Mouse (Mus musculus) bone marrow, adult 2 months (tissue): ENCODE data around the gene Tmem45a2. TPM values are rescaled to one million over a fixed set of nuclear protein-coding genes. Genes with fewer than 3 reads are reported as not detected.

Experiments
- H3K27ac ChIP-seq: fragments of 200-500 bp; 2 replicates; pipeline ENCODE4 v1.5.1; 2012; ENCODE audit warnings: low read depth, mild to moderate bottlenecking, control low read depth, inconsistent platforms, low read length; ENCODE audit not compliant: control insufficient read depth, poor library complexity, insufficient read depth
- H3K4me1 ChIP-seq: fragments of 200-500 bp; 2 replicates; pipeline ENCODE4 v1.6.1; 2011; ENCODE audit warnings: low read length; ENCODE audit not compliant: control insufficient read depth, insufficient read depth
- H3K4me3 ChIP-seq: fragments of 200-500 bp; replicated peaks from 2 replicates; pipeline ENCODE3; 2011; ENCODE audit warnings: mild to moderate bottlenecking, low read depth, low read length, control low read depth; ENCODE audit not compliant: control insufficient read depth
- CTCF ChIP-seq: fragments of 200-500 bp; IDR thresholded peaks from 2 replicates; pipeline ENCODE4 v1.5.1; 2011; ENCODE audit warnings: low read length, control low read depth; ENCODE audit not compliant: control insufficient read depth, insufficient read depth
- POLR2A ChIP-seq: fragments of 200-500 bp; IDR thresholded peaks from 2 replicates; pipeline ENCODE4 v1.6.1; 2011; ENCODE audit warnings: low read depth, mild to moderate bottlenecking, control low read depth, low read length, borderline replicate concordance; ENCODE audit not compliant: control insufficient read depth
- WGBS: fragments of 180-500 bp; shearing (Covaris S2); methylation state at CpG from one replicate; pipeline ENCODE4 v1.1.7; 2018; 5-methylcytosine and 5-hydroxymethylcytosine counted together
- polyA plus RNA-seq: library from polyadenylated mRNA; stranded (reverse); fragments of >200 nt; gene quantifications from 2 replicates; pipeline ENCODE4 v1.2.4, GENCODE M21; 2011; ENCODE audit warnings: low replicate concordance; ENCODE audit not compliant: missing spikeins, insufficient read depth, insufficient read length

The Tmem45a2 gene
- 1.0 TPM in 1 of 2 replicates, not detected in the other for polyA plus RNA-seq

DNA sequence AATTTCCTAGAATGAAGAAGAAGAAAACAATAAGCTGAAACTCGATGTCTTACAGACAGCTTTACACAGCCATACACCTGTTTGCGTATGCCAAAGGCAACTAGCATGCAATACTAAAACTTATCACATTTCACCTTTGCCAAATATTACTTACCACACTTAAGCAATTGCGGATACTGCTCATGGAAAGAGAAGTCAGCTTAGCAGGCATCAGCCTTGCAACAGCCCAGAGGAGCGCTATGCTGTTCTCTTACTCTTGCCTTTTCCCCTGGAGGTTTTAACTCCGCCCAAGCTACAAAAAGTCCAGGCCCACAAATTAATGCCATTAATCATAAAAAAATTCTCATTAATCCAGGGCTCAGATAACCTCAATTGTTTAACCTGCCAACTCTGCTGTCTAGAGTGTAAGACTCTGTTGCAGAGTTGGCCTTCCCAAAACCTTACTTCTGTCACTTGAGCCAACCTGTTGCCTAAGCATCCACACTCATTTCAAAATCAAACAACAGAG is at the start of gene Tmem45a2:
TSS of gene Tmem45a2 (minus strand) at position 241 of the 508 bp plus-strand sequence.
- no peaks in the 10 kb centered on the region; the same call in 1 of the 2 replicates for H3K4me1 ChIP-seq
- no peak within 1 kb of the TSS for H3K27ac ChIP-seq
- TF ChIP-seq CTCF, result no peak
- WGBS, result 80% methylated on average over 5 of the region's 5 CpGs
- no peak within 1 kb of the TSS for H3K4me3 ChIP-seq

DNA sequence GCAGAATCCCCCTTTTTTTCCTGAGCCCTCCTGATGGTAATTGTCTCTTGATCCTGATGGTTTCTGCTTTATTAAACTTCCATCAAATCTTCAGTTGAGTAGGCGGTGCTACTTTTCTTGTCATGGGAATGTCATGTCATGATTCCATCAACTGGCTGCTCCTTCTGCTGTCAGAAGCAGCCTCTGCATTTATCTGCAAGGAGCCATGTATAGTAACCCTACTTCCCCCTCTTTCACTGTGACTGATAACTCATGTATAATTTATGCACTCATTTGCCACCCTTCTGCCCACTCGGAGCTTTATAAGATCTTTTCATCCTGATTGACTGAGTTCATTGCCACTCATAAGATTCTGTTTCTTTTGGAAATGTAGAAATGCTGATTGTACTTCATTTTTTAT is 46.4 kb upstream of the Tmem45a2 start:
- H3K4me1 ChIP-seq, result no peaks in the 10 kb centered on the region
- 52% methylated on average over 2 of the region's 2 CpGs for WGBS
- H3K4me3 ChIP-seq, result no peak overlapping the region
- no peak for TF ChIP-seq CTCF
- no peak overlapping the region for H3K27ac ChIP-seq

DNA sequence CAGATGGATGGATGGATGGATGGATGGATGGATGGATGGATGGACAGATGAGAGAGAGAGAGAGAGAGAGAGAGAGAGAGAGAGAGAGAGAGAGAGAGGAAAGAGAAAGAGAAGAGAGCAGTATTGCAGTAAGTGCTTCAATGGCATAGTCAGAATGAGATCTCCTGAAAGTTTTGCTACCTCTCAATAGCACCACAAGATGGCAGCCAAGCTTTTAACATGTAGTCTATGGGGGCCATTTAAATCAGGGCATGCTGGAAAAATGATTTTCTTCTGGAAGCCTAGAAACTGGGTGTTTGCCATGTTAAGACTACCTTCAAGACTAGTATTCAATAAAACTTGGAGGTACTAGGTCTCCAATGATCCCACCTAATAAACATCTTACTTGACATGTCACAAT is 44.9 kb upstream of the Tmem45a2 start:
- Histone ChIP-seq H3K27ac (no peak overlapping the region), H3K4me3 (no peak overlapping the region), H3K4me1 (no peaks in the 10 kb centered on the region)
- TF ChIP-seq CTCF, result no peak
- no peak for TF ChIP-seq POLR2A

DNA sequence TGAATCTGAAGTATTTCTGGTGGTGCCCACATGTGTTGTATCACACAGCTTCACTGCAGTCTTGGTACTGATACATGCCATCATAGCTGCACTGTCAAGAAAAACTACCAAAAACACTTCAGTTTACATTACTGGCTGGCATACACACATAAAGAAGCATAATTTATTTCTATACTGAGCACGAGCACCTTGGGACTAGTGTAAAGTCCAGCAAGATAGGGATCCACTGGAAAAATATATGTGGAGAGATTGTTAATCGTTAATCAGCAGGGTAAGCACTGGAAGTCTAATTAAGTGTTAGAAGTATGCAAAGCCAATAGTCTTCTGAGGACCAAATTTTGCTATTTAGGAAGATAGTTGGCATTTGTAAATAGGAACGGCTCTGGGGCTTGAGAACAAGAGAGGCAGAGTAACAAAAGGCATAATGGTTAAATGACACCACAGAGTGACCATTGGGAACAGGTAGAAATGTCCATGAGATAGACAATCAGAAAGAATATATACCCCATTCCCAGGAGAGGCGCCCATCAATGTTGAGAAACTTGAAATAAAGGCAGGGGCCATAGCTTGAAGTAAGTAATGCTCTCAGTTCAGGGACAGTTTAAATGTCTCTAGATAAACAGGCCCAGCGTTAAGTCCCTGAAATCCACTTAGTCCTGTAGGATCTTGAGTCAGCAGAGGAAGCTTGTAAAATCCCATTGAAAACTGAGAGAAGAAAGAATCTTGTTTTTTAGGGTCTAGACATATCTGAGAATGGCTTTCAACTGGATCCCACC is 35.2 kb upstream of the Tmem45a2 start:
- TF ChIP-seq CTCF (no peak), POLR2A (no peak)

DNA sequence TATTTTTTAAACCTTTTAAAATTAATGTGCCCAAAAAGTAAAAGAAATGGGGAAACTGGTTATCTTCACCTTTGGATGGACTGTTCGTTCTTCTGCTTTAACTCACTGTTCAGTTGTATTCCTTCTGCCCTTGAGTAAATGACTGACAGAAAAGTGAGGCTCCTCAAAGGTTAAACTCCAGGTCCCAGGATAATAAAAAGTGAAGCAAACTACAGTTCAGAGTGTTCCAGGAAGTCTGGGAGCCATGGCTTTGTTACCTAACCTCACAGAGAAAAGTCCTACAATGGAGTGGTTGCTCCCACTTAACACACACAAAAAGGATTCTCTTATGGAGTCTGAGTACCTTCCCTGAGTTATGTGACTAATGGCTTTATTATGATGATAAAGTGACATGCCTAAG is 30.0 kb upstream of the Tmem45a2 start:
- WGBS, result 83% methylated on average over 1 of the region's 1 CpGs
- Histone ChIP-seq H3K4me3 (no peak overlapping the region), H3K27ac (no peak overlapping the region), H3K4me1 (no peaks in the 10 kb centered on the region)
- TF ChIP-seq POLR2A, result no peak
- no peak for TF ChIP-seq CTCF

More for the DNA sequence above, 35.2 kb upstream of the Tmem45a2 start:
- 66% methylated on average over 5 of the region's 5 CpGs for WGBS
- Histone ChIP-seq H3K4me3 (no peak overlapping the region), H3K4me1 (no peaks in the 10 kb centered on the region), H3K27ac (no peak overlapping the region)

DNA sequence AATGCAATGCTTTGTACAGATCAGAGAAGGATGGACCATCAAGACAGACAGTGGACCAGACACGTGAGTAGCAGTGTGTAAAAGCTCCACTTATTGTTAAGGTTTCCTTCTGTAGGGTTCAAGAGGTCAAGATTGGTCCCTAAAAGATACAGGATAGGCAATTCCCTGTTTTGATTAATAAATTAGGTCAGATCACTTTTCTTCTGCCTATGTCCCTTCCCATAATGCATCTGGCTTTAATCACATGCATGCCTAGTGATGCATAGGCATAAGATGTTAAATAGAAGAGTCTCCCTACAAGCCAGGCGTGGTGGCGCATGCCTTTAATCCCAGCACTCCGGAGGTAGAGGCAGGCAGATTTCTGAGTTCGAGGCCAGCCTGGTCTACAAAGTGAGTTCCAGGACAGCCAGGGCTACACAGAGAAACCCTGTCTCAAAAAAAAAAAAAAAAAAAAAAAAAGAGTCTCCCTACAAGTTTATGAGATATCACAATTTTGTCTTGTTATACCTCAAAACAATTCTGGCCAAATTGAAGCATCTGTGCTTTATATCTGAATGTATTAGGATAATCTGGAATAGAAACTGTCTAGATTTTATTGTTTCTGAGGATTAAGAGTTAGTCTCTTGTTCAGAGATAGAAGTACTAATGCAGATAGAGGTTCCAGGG is 28.5 kb upstream of the Tmem45a2 start:
- 68% methylated on average over 5 of the region's 5 CpGs for WGBS
- no peak for TF ChIP-seq CTCF
- TF ChIP-seq POLR2A, result no peak
- no peak overlapping the region for H3K4me3 ChIP-seq
- H3K4me1 ChIP-seq, result no peaks in the 10 kb centered on the region
- no peak overlapping the region for H3K27ac ChIP-seq

DNA sequence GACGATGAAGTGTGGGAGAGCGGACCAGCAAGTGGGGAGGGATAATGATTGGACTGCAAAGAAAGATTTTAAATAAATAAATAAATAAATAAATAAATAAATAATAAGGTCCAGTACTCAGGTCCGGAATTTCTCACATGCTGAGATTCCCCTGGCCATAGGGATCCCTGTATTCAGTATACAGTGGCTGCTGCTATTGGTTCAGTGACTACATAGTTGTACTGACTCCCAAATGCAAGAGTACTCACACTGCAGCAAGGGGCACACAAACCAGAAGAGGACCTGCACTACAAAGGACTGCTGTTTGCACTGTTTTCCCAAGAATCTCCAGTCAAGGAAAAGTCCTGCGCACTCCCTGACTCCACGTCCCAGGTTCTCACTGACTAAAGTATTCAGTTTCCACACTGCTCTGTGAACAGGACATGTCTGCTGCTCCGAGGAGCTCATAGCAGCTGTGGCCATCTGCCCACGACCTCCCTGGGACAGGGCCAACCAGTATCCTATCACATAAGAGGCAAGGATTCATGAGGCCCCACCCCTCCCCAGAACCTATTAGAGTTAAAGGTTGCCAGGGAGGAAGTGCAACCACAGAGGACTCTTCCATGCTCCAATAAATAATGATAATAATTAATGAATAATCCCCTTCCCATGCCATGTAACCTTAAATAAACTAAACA is 27.4 kb upstream of the Tmem45a2 start:
- Histone ChIP-seq H3K4me3 (no peak overlapping the region), H3K4me1 (no peaks in the 10 kb centered on the region), H3K27ac (no peak overlapping the region)
- no peak for TF ChIP-seq POLR2A
- no peak for TF ChIP-seq CTCF
- WGBS, result 61% methylated on average over 7 of the region's 7 CpGs

DNA sequence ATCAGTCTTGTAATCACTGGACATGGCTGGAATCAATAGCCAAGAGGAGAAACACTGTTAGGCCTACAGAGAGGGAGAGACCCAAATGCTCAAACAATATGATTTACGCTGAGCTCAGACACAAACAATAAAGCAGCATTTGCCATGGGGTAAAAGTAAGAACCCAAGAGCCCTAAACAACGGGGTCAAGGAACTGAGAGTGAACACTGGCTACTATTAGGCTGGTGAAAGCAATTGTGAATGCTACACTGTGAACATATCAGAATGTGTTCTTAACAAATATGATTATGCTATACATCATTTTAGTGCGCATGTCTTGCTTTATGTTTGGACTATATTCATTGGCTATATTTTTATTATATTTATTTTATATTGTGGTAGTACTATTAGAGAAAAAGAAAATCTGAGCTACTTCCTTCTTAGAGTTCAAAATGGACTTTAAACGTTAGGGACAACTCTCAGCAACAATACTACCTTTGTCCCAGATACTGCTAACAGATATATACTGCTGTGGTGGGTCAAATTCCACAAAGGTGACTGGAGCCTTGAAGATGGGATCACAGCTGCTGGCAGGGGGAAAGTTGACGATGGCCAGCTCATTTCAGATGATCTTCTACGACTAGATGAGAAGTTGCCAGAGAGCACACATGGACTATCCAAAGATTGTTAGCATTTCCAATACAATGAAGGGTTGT is 21.9 kb upstream of the Tmem45a2 start:
- 59% methylated on average over 6 of the region's 6 CpGs for WGBS
- Histone ChIP-seq H3K4me1 (no peaks in the 10 kb centered on the region), H3K27ac (no peak overlapping the region), H3K4me3 (no peak overlapping the region)
- no peak for TF ChIP-seq POLR2A
- TF ChIP-seq CTCF, result no peak
